Mouse (Mus musculus) spleen, postnatal 36 days (tissue): ENCODE results near the gene Aldh1l1.

Source experiments
- DNase-seq, 2 experiments: peaks; one replicate each; pipeline ENCODE4 v3.0.0; 2022; ENCODE audit warnings: low spot score in 2 of 2, mixed read lengths in 1 of 2

The Aldh1l1 gene

GRCm38 (mm10) chr6:90486176-90486921, at the start of gene Aldh1l1:
Gene Aldh1l1 (plus strand): TSS chr6:90486427.
- no peak for DNase-seq

GRCm38 (mm10) chr6:90437041-90437440, 49.2 kb upstream of the Aldh1l1 start:
- no peak for DNase-seq

- no peak for DNase-seq
Measured at GRCm38 (mm10) chr6:90446883-90447282, 39.3 kb upstream of the Aldh1l1 start.

GRCm38 (mm10) chr6:90450179-90450578, 36.0 kb upstream of the Aldh1l1 start:
- no peak for DNase-seq

- DNase-seq = no peak
Measured at GRCm38 (mm10) chr6:90450697-90451096, 35.5 kb upstream of the Aldh1l1 start.

GRCm38 (mm10) chr6:90451512-90451911, 34.7 kb upstream of the Aldh1l1 start:
- no peak for DNase-seq

GRCm38 (mm10) chr6:90452603-90453002, 33.6 kb upstream of the Aldh1l1 start:
- DNase-seq = no peak

GRCm38 (mm10) chr6:90453751-90454150, 32.5 kb upstream of the Aldh1l1 start:
- DNase-seq = no peak

GRCm38 (mm10) chr6:90457421-90457820, 28.8 kb upstream of the Aldh1l1 start:
- DNase-seq = no peak

GRCm38 (mm10) chr6:90461181-90461580, 25.0 kb upstream of the Aldh1l1 start:
- DNase-seq = no peak

- no peak for DNase-seq
Measured at GRCm38 (mm10) chr6:90461771-90462170, 24.5 kb upstream of the Aldh1l1 start.

GRCm38 (mm10) chr6:90462181-90462706, 24.0 kb upstream of the Aldh1l1 start, which contains the start of gene Klf15:
Gene Klf15 (plus strand): TSS chr6:90462576.
- peak in 1 of 2 experiments; percentile 11 for DNase-seq

- DNase-seq = no peak
Measured at GRCm38 (mm10) chr6:90462841-90463227, 23.4 kb upstream of the Aldh1l1 start.

- DNase-seq = peak; percentile 8 to 31
Measured at GRCm38 (mm10) chr6:90463228-90463862, 22.9 kb upstream of the Aldh1l1 start.

GRCm38 (mm10) chr6:90463890-90464421, 22.3 kb upstream of the Aldh1l1 start:
- no peak for DNase-seq

GRCm38 (mm10) chr6:90465028-90465640, 21.1 kb upstream of the Aldh1l1 start:
- DNase-seq = no peak

GRCm38 (mm10) chr6:90466079-90466478, 20.1 kb upstream of the Aldh1l1 start:
- no peak for DNase-seq

GRCm38 (mm10) chr6:90466847-90467410, 19.3 kb upstream of the Aldh1l1 start:
- DNase-seq = no peak

- no peak for DNase-seq
Measured at GRCm38 (mm10) chr6:90468216-90468615, 18.0 kb upstream of the Aldh1l1 start.

GRCm38 (mm10) chr6:90469041-90469440, 17.2 kb upstream of the Aldh1l1 start:
- no peak for DNase-seq

- DNase-seq = no peak
Measured at GRCm38 (mm10) chr6:90470255-90470654, 16.0 kb upstream of the Aldh1l1 start.
